Mouse (Mus musculus): ENCODE measurements around the gene Pld1. TPM values are rescaled to one million over a fixed set of nuclear protein-coding genes. Genes with fewer than 3 reads are reported as not detected.

Pld1 gene
- polyA plus RNA-seq, 1 experiment from 2014 or later: 2.0 TPM

- no peaks in the 10 kb centered on the region for H3K36me3 ChIP-seq (ENCODE audit: control insufficient read depth, insufficient read depth, low read length)
- WGBS: 86% methylated on average over 3 of the region's 3 CpGs
- ATAC-seq (no peak), DNase-seq (ENCODE audit: low spot score) (no peak)
- no peak overlapping the region for H3K4me3 ChIP-seq (ENCODE audit: low read depth, low read length)
- no peak overlapping the region for H3K9ac ChIP-seq (ENCODE audit: low read length)
- peaks cover 2% of the 10 kb centered on the region; the same call in 1 of the 2 replicates for H3K4me1 ChIP-seq (ENCODE audit: control insufficient read depth, insufficient read depth, low read length)
- no peaks in the 10 kb centered on the region for H3K27me3 ChIP-seq (replicated peaks; ENCODE audit: control insufficient read depth, insufficient read depth, low read length)
- no peak overlapping the region for H3K27ac ChIP-seq (ENCODE audit: low read depth, low read length)
- H3K4me2 ChIP-seq (ENCODE audit: low read length): no peak overlapping the region
- no peaks in the 10 kb centered on the region for H3K9me3 ChIP-seq (replicated peaks; ENCODE audit: control insufficient read depth, low read length)
These were observed 88.4 kb downstream of the Pld1 start for GRCm38 (mm10) chr3:28026876-28027275.

- Histone ChIP-seq H3K36me3 (ENCODE audit: control insufficient read depth, insufficient read depth, low read length) (no peaks in the 10 kb centered on the region), H3K4me3 (ENCODE audit: low read depth, low read length) (no peak overlapping the region), H3K4me1 (ENCODE audit: control insufficient read depth, insufficient read depth, low read length) (peaks cover 2% of the 10 kb centered on the region; the same call in 1 of the 2 replicates), H3K4me2 (ENCODE audit: low read length) (no peak overlapping the region), H3K27ac (ENCODE audit: low read depth, low read length) (no peak overlapping the region), H3K27me3 (replicated peaks; ENCODE audit: control insufficient read depth, insufficient read depth, low read length) (no peaks in the 10 kb centered on the region), H3K9me3 (replicated peaks; ENCODE audit: control insufficient read depth, low read length) (no peaks in the 10 kb centered on the region), H3K9ac (ENCODE audit: low read length) (no peak overlapping the region)
- no peak for ATAC-seq
- 90% methylated on average over 10 of the region's 10 CpGs for WGBS
- no peak for DNase-seq (ENCODE audit: low spot score)
These were observed 90.0 kb downstream of the Pld1 start for GRCm38 (mm10) chr3:28028456-28028855.

GRCm38 (mm10) chr3:28030860-28031259, 92.4 kb downstream of the Pld1 start:
- no peak overlapping the region for H3K4me3 ChIP-seq (ENCODE audit: low read depth, low read length)
- no peak overlapping the region for H3K27ac ChIP-seq (ENCODE audit: low read depth, low read length)
- H3K27me3 ChIP-seq (replicated peaks; ENCODE audit: control insufficient read depth, insufficient read depth, low read length): no peaks in the 10 kb centered on the region
- no peak overlapping the region for H3K4me2 ChIP-seq (ENCODE audit: low read length)
- no peaks in the 10 kb centered on the region for H3K36me3 ChIP-seq (ENCODE audit: control insufficient read depth, insufficient read depth, low read length)
- 86% methylated on average over 5 of the region's 5 CpGs for WGBS
- DNase-seq (ENCODE audit: low spot score) (no peak), ATAC-seq (no peak)
- no peaks in the 10 kb centered on the region for H3K9me3 ChIP-seq (replicated peaks; ENCODE audit: control insufficient read depth, low read length)
- no peak overlapping the region for H3K9ac ChIP-seq (ENCODE audit: low read length)
- peaks cover 2% of the 10 kb centered on the region; the same call in 1 of the 2 replicates for H3K4me1 ChIP-seq (ENCODE audit: control insufficient read depth, insufficient read depth, low read length)

- DNase-seq (ENCODE audit: low spot score) (peak; percentile 40), ATAC-seq (peak; percentile 67; the same call in 1 of the 2 replicates)
- no peak overlapping the region for H3K4me2 ChIP-seq (ENCODE audit: low read length)
- no peak overlapping the region for H3K9ac ChIP-seq (ENCODE audit: low read length)
- H3K27ac ChIP-seq (ENCODE audit: low read depth, low read length): no peak overlapping the region
- WGBS: 32% methylated on average over 7 of the region's 7 CpGs
- H3K4me3 ChIP-seq (ENCODE audit: low read depth, low read length): no peak overlapping the region
- H3K27me3 ChIP-seq (replicated peaks; ENCODE audit: control insufficient read depth, insufficient read depth, low read length): no peaks in the 10 kb centered on the region
- peaks cover 2% of the 10 kb centered on the region; the same call in 1 of the 2 replicates for H3K4me1 ChIP-seq (ENCODE audit: control insufficient read depth, insufficient read depth, low read length)
- H3K9me3 ChIP-seq (replicated peaks; ENCODE audit: control insufficient read depth, low read length): no peaks in the 10 kb centered on the region
- H3K36me3 ChIP-seq (ENCODE audit: control insufficient read depth, insufficient read depth, low read length): no peaks in the 10 kb centered on the region
These were observed 93.2 kb downstream of the Pld1 start for GRCm38 (mm10) chr3:28031643-28032243.

DNA sequence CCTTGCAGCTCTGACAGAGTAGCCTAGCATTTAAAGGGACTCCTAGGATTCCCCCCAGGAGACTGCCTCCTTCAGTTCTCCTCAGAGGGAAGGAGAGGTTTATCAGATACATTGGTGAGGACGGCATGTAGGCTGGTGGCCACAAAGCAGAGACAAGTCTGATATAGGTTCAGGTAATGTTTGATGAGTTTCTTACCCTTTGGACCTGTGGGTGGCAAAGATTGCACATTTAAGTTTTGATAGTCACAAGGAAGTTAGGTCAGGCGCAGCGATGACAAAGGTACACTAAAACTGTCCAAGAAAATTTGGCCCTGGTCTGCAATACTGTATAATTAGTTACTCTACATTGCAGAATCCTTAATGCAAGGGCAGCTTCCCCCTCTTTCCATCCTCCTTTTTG, 95.4 kb downstream of the Pld1 start:
- Histone ChIP-seq H3K36me3 (ENCODE audit: control insufficient read depth, insufficient read depth, low read length) (no peaks in the 10 kb centered on the region), H3K4me3 (ENCODE audit: low read depth, low read length) (no peak overlapping the region), H3K27me3 (replicated peaks; ENCODE audit: control insufficient read depth, insufficient read depth, low read length) (no peaks in the 10 kb centered on the region), H3K9ac (ENCODE audit: low read length) (no peak overlapping the region), H3K9me3 (replicated peaks; ENCODE audit: control insufficient read depth, low read length) (no peaks in the 10 kb centered on the region), H3K4me2 (ENCODE audit: low read length) (no peak overlapping the region), H3K27ac (ENCODE audit: low read depth, low read length) (no peak overlapping the region), H3K4me1 (ENCODE audit: control insufficient read depth, insufficient read depth, low read length) (peaks cover 2% of the 10 kb centered on the region; the same call in 1 of the 2 replicates)
- 95% methylated on average over 3 of the region's 3 CpGs for WGBS
- no peak for ATAC-seq
- DNase-seq (ENCODE audit: low spot score): no peak

DNA sequence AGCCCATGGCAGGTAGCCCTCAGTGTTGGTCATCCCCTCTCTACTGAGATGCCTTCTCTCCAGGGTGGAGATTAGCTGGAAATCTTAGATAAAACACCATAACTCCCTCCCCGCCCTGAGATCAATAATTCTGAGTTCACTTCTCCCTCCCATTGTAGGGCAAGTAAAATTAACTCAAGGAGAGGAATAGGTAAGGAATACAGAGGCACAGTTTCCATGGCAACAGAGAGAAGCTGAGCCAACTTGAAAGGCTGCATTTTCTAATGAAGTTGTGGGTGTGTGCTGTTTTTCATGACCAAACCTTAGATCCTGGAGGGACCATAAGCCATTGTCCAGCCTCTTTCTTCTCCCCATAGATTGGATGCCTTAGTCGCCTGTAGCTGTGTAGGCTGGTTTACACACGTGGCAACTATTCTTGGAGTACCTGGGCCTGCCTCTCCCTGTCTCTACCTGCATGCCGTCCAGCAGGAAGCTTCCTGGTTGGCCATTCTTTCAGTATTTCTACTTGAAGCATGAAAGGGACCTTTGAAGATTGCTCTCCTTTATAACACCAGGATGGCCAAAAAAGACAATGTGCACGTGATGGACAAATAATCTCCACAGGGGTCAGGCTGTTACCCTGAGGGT, 96.3 kb downstream of the Pld1 start:
- H3K4me3 ChIP-seq (ENCODE audit: low read depth, low read length): no peak overlapping the region
- DNase-seq (ENCODE audit: low spot score) (peak; percentile 33), ATAC-seq (no peak)
- 38% methylated on average over 5 of the region's 5 CpGs for WGBS
- H3K4me2 ChIP-seq (ENCODE audit: low read length): no peak overlapping the region
- no peaks in the 10 kb centered on the region for H3K27me3 ChIP-seq (replicated peaks; ENCODE audit: control insufficient read depth, insufficient read depth, low read length)
- no peaks in the 10 kb centered on the region for H3K36me3 ChIP-seq (ENCODE audit: control insufficient read depth, insufficient read depth, low read length)
- H3K4me1 ChIP-seq (ENCODE audit: control insufficient read depth, insufficient read depth, low read length): peaks cover 2% of the 10 kb centered on the region; the same call in 1 of the 2 replicates
- H3K9me3 ChIP-seq (replicated peaks; ENCODE audit: control insufficient read depth, low read length): no peaks in the 10 kb centered on the region
- no peak overlapping the region for H3K9ac ChIP-seq (ENCODE audit: low read length)
- H3K27ac ChIP-seq (ENCODE audit: low read depth, low read length): no peak overlapping the region

DNA sequence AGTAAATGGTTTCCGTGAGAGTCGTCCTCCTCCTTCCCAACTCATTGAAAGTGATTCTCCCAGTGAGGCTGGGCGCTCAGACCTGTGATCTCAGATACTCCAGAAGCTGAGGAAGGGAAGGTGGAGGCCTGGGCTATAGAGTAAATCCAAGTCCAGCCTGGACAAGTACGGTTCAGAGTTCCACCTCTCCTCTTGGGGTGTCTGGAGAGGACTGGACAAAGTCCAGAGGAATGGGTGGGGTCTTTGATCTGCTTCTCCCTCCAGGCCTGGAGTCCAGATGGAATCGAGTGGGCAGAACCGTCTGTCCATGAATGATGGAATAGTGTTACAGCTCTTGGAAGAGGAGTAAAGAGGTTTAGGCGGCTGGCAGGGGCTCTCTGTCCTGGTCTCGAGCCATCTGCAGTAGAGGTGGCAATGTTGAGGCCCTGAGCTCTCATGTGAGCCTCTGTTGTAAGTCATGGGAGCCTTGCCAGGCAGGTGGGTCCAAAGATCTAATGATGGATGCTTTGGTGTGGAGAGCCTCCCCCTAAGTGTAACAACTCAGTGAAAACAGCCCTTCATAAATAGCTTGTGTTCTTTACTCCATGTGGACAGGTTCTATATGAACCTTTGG, 98.9 kb downstream of the Pld1 start:
- Histone ChIP-seq H3K27me3 (replicated peaks; ENCODE audit: control insufficient read depth, insufficient read depth, low read length) (no peaks in the 10 kb centered on the region), H3K4me2 (ENCODE audit: low read length) (no peak overlapping the region), H3K9ac (ENCODE audit: low read length) (no peak overlapping the region), H3K27ac (ENCODE audit: low read depth, low read length) (no peak overlapping the region), H3K4me1 (ENCODE audit: control insufficient read depth, insufficient read depth, low read length) (no peaks in the 10 kb centered on the region), H3K9me3 (replicated peaks; ENCODE audit: control insufficient read depth, low read length) (no peaks in the 10 kb centered on the region), H3K4me3 (ENCODE audit: low read depth, low read length) (no peak overlapping the region), H3K36me3 (ENCODE audit: control insufficient read depth, insufficient read depth, low read length) (no peaks in the 10 kb centered on the region)
- DNase-seq (ENCODE audit: low spot score) (no peak), ATAC-seq (no peak)
- 71% methylated on average over 8 of the region's 8 CpGs for WGBS

GRCm38 (mm10) chr3:28038106-28038505, 99.6 kb downstream of the Pld1 start:
- Histone ChIP-seq H3K4me1 (ENCODE audit: control insufficient read depth, insufficient read depth, low read length) (no peaks in the 10 kb centered on the region), H3K9ac (ENCODE audit: low read length) (no peak overlapping the region), H3K4me2 (ENCODE audit: low read length) (no peak overlapping the region), H3K36me3 (ENCODE audit: control insufficient read depth, insufficient read depth, low read length) (no peaks in the 10 kb centered on the region), H3K9me3 (replicated peaks; ENCODE audit: control insufficient read depth, low read length) (no peaks in the 10 kb centered on the region), H3K27ac (ENCODE audit: low read depth, low read length) (no peak overlapping the region), H3K4me3 (ENCODE audit: low read depth, low read length) (no peak overlapping the region), H3K27me3 (replicated peaks; ENCODE audit: control insufficient read depth, insufficient read depth, low read length) (no peaks in the 10 kb centered on the region)
- DNase-seq (ENCODE audit: low spot score): no peak
- WGBS: 22% methylated on average over 2 of the region's 2 CpGs
- ATAC-seq: no peak

- no peak overlapping the region for H3K4me3 ChIP-seq (ENCODE audit: low read depth, low read length)
- H3K27me3 ChIP-seq (replicated peaks; ENCODE audit: control insufficient read depth, insufficient read depth, low read length): no peaks in the 10 kb centered on the region
- no peak overlapping the region for H3K27ac ChIP-seq (ENCODE audit: low read depth, low read length)
- H3K9ac ChIP-seq (ENCODE audit: low read length): no peak overlapping the region
- ATAC-seq (no peak), DNase-seq (ENCODE audit: low spot score) (no peak)
- no peak overlapping the region for H3K4me2 ChIP-seq (ENCODE audit: low read length)
- no peaks in the 10 kb centered on the region for H3K4me1 ChIP-seq (ENCODE audit: control insufficient read depth, insufficient read depth, low read length)
- H3K36me3 ChIP-seq (ENCODE audit: control insufficient read depth, insufficient read depth, low read length): no peaks in the 10 kb centered on the region
- WGBS: 17% methylated on average over 1 of the region's 1 CpGs
- no peaks in the 10 kb centered on the region for H3K9me3 ChIP-seq (replicated peaks; ENCODE audit: control insufficient read depth, low read length)
These were observed 101.3 kb downstream of the Pld1 start for GRCm38 (mm10) chr3:28039760-28040159.
